Mouse (Mus musculus) lung, adult 2 months (tissue): Measurements from ENCODE around the gene Fgf7. TPM values are rescaled to one million over a fixed set of nuclear protein-coding genes. Genes with fewer than 3 reads are reported as not detected.

ENCODE experiments used
- DNase-seq: peaks from one replicate; pipeline ENCODE4 v3.0.0; 2022
- H3K4me1 ChIP-seq: fragments of 200-500 bp; 2 replicates; pipeline ENCODE4 v1.6.1; 2011; ENCODE audit warnings: low read length; ENCODE audit not compliant: control insufficient read depth, insufficient read depth
- H3K4me3 ChIP-seq: fragments of 200-500 bp; replicated peaks from 2 replicates; pipeline ENCODE3; 2011; ENCODE audit warnings: low read depth, mild to moderate bottlenecking, control low read depth, low read length; ENCODE audit errors: extremely low read depth
- CTCF ChIP-seq: fragments of 200-500 bp; IDR thresholded peaks from 2 replicates; pipeline ENCODE4 v1.5.1; 2011; ENCODE audit warnings: mild to moderate bottlenecking, low read length, control low read depth; ENCODE audit not compliant: insufficient read depth
- POLR2A ChIP-seq: fragments of 200-500 bp; IDR thresholded peaks from 2 replicates; pipeline ENCODE4 v1.6.1; 2011; ENCODE audit warnings: low read depth, mild to moderate bottlenecking, control low read depth, low read length, borderline replicate concordance; ENCODE audit errors: extremely low read depth
- WGBS: fragments of 180-500 bp; shearing (Covaris S2); methylation state at CpG from one replicate; pipeline ENCODE4 v1.1.7; 2018; 5-methylcytosine and 5-hydroxymethylcytosine counted together
- polyA plus RNA-seq: library from polyadenylated mRNA; depleted of rRNA; stranded (reverse); fragments of >200 nt; gene quantifications from 2 replicates; pipeline ENCODE4 v1.2.3, GENCODE M21; 2012; rRNA removed

The Fgf7 gene
- polyA plus RNA-seq, 1 experiment, result 17.2 TPM

DNA sequence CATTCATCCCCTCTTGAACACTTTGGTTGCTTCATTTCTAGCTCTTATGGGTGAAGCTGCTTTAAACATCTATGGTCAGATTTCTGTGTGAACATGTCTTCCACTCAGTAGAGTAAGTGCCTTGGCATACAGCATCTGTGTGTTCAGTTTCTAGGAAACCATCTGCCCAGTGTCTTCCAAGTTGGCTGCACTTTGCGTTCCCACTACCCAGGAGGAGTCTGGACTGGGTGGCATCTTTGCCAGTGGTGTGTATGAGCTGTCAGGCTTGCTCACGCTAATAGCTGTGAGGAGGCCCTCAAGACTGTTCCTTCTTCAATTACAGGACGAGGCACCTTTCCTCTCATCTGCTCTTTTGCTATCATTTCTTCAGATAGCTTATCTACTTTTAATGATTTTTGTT lies 49.9 kb downstream of the Fgf7 start:
- 68% methylated on average over 3 of the region's 3 CpGs for WGBS
- no peak for TF ChIP-seq POLR2A
- no peak for TF ChIP-seq CTCF
- no peak for DNase-seq

DNA sequence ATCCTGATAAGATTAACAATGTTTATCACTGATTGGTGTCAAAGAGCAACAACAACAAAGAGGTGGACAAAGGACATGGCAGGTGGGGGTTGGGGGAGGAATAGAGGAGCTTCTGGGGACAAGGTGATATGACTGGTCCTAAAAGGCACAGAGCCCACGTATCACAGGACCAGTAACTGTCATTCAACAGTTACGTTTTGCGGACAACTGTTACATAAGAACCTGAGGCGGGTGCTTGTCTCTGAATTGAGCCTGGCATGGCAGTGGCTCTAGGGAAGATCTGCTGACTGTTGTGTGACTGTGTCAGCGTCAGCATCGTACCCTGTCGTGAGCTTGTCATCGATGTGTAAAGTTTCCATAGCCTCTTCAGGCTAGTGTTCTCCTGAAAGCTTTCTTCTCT lies 51.7 kb downstream of the Fgf7 start:
- WGBS, result 73% methylated on average over 8 of the region's 8 CpGs
- DNase-seq, result no peak
- no peak for TF ChIP-seq POLR2A
- no peak for TF ChIP-seq CTCF

More for the DNA sequence above, 49.9 kb downstream of the Fgf7 start:
- no peak overlapping the region for H3K4me3 ChIP-seq
- H3K4me1 ChIP-seq, result no peaks in the 10 kb centered on the region

DNA sequence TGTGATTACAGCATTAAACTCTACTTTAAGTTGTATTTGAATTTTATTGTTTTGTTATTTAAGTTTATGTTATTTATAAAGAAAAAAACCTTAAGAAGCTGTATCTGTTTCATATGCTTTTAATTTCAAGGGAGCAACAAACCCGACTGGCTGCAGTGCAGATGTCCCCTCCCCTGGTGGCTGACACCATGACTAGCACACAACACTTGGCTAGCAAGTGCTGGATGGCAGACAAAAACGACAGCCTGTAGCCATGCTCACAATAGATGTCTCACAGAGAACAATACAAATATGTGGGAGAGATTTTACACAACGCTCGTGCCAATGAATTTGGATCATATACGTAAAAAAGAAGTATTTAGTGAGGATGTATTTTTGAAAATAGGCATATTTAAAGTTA lies 56.0 kb downstream of the Fgf7 start:
- 64% methylated on average over 5 of the region's 5 CpGs for WGBS
- TF ChIP-seq CTCF (no peak), POLR2A (no peak)
- H3K4me1 ChIP-seq, result no peaks in the 10 kb centered on the region
- H3K4me3 ChIP-seq, result no peak overlapping the region
- DNase-seq, result no peak

More for the DNA sequence above, 51.7 kb downstream of the Fgf7 start:
- no peak overlapping the region for H3K4me3 ChIP-seq
- H3K4me1 ChIP-seq, result no peaks in the 10 kb centered on the region

DNA sequence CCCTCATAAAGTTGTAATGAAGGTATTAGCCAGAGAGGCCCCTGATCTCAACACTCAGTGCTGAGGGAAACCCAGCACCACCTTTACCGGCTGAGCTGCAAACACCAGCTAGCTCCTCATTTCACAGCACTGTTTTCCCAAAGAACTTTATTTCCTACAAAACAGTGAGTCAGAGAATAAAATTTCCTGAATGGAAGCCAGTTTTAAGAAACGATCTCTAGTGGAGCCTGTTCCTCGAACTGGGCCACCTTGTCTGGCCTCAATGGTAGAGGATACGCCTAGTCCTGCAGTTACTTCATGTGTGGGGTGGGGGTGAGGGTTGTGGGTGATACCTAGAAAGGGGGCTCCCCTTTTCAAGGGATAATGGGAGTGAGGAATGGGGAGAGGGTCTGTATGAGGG lies 60.2 kb downstream of the Fgf7 start:
- TF ChIP-seq CTCF (no peak), POLR2A (no peak)
- Histone ChIP-seq H3K4me1 (no peaks in the 10 kb centered on the region), H3K4me3 (no peak overlapping the region)
- DNase-seq, result no peak
- WGBS, result 69% methylated on average over 4 of the region's 4 CpGs

Other genes starting within 250 kb of the Fgf7 start
- gene Galk2, start 175.5 kb upstream of the Fgf7 start, polyA plus RNA-seq, result 9.7 and 15.2 TPM in 2 replicates
- 4.2 and 9.4 TPM in 2 replicates for gene Cops2, start 175.5 kb upstream of the Fgf7 start, polyA plus RNA-seq
- gene Fam227b, start 117.3 kb downstream of the Fgf7 start, polyA plus RNA-seq, result not detected in 2 replicates
- 1.7 and 2.3 TPM in 2 replicates for gene Dtwd1, start 117.5 kb downstream of the Fgf7 start, polyA plus RNA-seq
- not detected in 2 replicates for gene Gm17555, start 180.4 kb downstream of the Fgf7 start, polyA plus RNA-seq